Mouse (Mus musculus) liver, postnatal 0 days (tissue): ENCODE data around the gene Neurl4.
A peak's percentile ranks its signal among the peaks of the same experiment; 100 is the strongest.

Source experiments
- CTCF ChIP-seq: sonication (generic); IDR thresholded peaks from 2 replicates; pipeline ENCODE4 v1.5.1; 2016; ENCODE audit warnings: antibody characterized with exemption, low read depth
- EP300 ChIP-seq: IDR thresholded peaks from 2 replicates; pipeline ENCODE4 v1.6.1; 2016; ENCODE audit warnings: antibody characterized with exemption, low read depth, mild to moderate bottlenecking

DNA sequence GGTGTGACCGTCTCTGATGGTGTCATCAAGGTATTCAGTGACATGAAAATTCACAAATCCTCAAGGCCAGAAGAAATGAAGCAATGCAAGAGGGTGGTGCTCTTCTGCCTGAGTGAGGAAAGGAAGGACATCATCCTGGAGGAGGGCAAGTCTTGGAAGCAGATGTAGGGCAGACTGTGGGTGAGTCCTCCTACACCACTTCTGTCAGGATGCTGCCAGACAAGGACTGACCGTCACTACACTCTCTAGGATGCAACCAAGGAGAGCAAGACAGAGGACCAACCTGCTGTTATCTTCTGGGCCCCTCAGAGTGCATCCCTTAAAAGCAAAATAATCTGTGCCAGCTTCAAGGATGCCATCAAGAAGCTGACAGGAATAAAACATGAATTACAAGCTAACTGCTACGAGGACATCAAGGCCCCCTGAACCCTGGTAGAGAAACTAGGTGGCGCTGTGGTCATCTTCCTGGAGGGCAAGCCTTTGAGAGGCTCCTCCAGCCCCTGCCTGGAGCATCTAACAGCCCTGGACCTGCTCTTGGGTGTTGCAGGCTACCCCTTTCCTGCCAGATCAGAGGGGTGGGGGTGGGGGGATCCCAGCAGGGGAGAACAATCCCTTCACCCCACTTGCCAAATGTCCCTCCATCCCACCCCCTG is 50.1 kb downstream of the Neurl4 start:
- TF ChIP-seq EP300 (no peak), CTCF (peak; percentile 56)
